8 mouse cellular contexts compared by ENCODE assay signal in the genomic region with DNA sequence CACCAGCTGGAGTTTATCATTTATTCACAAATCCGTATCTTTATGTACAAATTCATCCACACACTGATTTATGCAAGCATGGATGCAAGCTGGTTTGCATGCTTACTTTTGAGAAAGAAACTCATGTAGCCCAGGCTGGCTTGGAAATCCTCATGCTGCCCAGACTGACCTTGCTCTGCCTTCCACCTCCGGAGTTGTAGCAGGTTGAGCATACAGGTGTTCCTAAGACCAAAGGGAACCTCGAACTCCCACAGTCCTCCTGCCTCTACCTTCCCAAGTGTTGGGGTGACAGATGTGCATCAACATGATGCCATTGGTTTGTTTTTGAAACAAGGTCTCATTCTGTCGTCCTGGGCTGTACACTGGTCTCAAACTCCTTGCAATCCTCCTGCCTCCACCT. TPM values are rescaled to one million over a fixed set of nuclear protein-coding genes. Genes with fewer than 3 reads are reported as not detected.
A peak's percentile ranks its signal among the peaks of the same experiment; 100 is the strongest.
DNase-seq lines count a peak whose midpoint lies in the region; ATAC-seq and TF ChIP-seq lines count a peak whose summit lies in the region.

No protein-coding gene starts in this region.

- H3K4me3 ChIP-seq in cerebellum, adult 2 months (replicated peaks; ENCODE audit: insufficient read depth, low read depth, low read length) = peak overlapping the region; percentile 77
- peak overlapping the region; percentile 82; the same call in 1 of the 2 replicates for H3K4me3 ChIP-seq in lung, embryonic 14.5 days (ENCODE audit: low read depth, low read length)
- peak overlapping the region; percentile 76 for H3K4me3 ChIP-seq in limb, embryonic 10.5 days
- H3K4me3 ChIP-seq in olfactory bulb, adult 2 months (ENCODE audit: insufficient read depth, low read depth, low read length) = peak overlapping the region; percentile 90

- no peak for TF ChIP-seq POLR2A in cerebellum, adult 2 months (IDR thresholded peaks at IDR 0.05; ENCODE audit: borderline replicate concordance, insufficient read depth, low read length)
- no peak for TF ChIP-seq POLR2A in olfactory bulb, adult 2 months (IDR thresholded peaks at IDR 0.05; ENCODE audit: insufficient read depth, low read depth, low read length)

- H3K4me2 ChIP-seq in lung, embryonic 14.5 days = peak overlapping the region; percentile 86

- no peaks in the 10 kb centered on the region for H3K9me3 ChIP-seq in lung, embryonic 14.5 days (ENCODE audit: low read depth, low read length)
- no peaks in the 10 kb centered on the region for H3K9me3 ChIP-seq in limb, embryonic 10.5 days (replicated peaks)

- peaks cover 32% of the 10 kb centered on the region for H3K4me1 ChIP-seq in cerebellum, adult 2 months (ENCODE audit: control insufficient read depth, insufficient read depth, low read length)
- peaks cover 20% of the 10 kb centered on the region for H3K4me1 ChIP-seq in lung, embryonic 14.5 days (ENCODE audit: insufficient read depth)
- peaks cover 42% of the 10 kb centered on the region for H3K4me1 ChIP-seq in limb, embryonic 10.5 days
- H3K4me1 ChIP-seq in olfactory bulb, adult 2 months (ENCODE audit: control insufficient read depth, insufficient read depth, low read length) = peaks cover 43% of the 10 kb centered on the region

- no peak for ATAC-seq in lung, embryonic 14.5 days (ENCODE audit: insufficient read depth)

- H3K27ac ChIP-seq in cerebellum, adult 2 months (ENCODE audit: insufficient read depth, low read length) = peak overlapping the region; percentile 92; the same call in 1 of the 2 replicates
- H3K27ac ChIP-seq in lung, embryonic 14.5 days (ENCODE audit: low read depth) = no peak overlapping the region
- H3K27ac ChIP-seq in limb, embryonic 10.5 days = no peak overlapping the region
- no peak overlapping the region for H3K27ac ChIP-seq in olfactory bulb, adult 2 months (ENCODE audit: insufficient read depth, low read depth, low read length)

- H3K9ac ChIP-seq in lung, embryonic 14.5 days = no peak overlapping the region

- WGBS in cerebellum, adult 2 months = 26% methylated on average over 4 of the region's 4 CpGs
- WGBS in lung, embryonic 14.5 days = 57% methylated on average over 4 of the region's 4 CpGs
- 78% methylated on average over 4 of the region's 4 CpGs for WGBS in limb, embryonic 10.5 days
- 70% methylated on average over 4 of the region's 4 CpGs for WGBS in olfactory bulb, adult 2 months

- H3K27me3 ChIP-seq in cerebellum, adult 2 months (ENCODE audit: control insufficient read depth, insufficient read depth, low read length) = no peaks in the 10 kb centered on the region
- H3K27me3 ChIP-seq in lung, embryonic 14.5 days (ENCODE audit: insufficient read depth, low read length) = no peaks in the 10 kb centered on the region
- H3K27me3 ChIP-seq in limb, embryonic 10.5 days (ENCODE audit: low read depth, poor library complexity, severe bottlenecking) = peaks cover 17% of the 10 kb centered on the region

- no peak for TF ChIP-seq CTCF in cerebellum, adult 2 months (IDR thresholded peaks at IDR 0.05; ENCODE audit: borderline replicate concordance, insufficient read depth, low read depth, low read length)
- TF ChIP-seq CTCF in lung, embryonic 14.5 days (IDR thresholded peaks at IDR 0.05; ENCODE audit: low read depth) = no peak
- no peak for TF ChIP-seq CTCF in olfactory bulb, adult 2 months (IDR thresholded peaks at IDR 0.05; ENCODE audit: insufficient read depth, low read depth, low read length)

- no peak for DNase-seq in cerebellum, adult 2 months
- no peak for DNase-seq in cerebellum, adult 18-20 months
- DNase-seq in lung, embryonic 14.5 days = no peak
- DNase-seq in lung, postnatal 10 days = no peak
- DNase-seq in limb, embryonic 10.5 days (ENCODE audit: low spot score) = no peak
- no peak for DNase-seq in retina, embryonic 14.5 days (ENCODE audit: low spot score)
- no peak for DNase-seq in spleen, postnatal 10 days (ENCODE audit: low spot score in 2 of 2)

- peaks cover 40% of the 10 kb centered on the region for H3K36me3 ChIP-seq in lung, embryonic 14.5 days (ENCODE audit: insufficient read depth)
- peaks cover 57% of the 10 kb centered on the region for H3K36me3 ChIP-seq in limb, embryonic 10.5 days

RNA-seq across cellular contexts. Expression of gene Abhd8, which starts 1.3 kb away (rescaled TPM):
- 392 TPM in 2 replicates for polyA plus RNA-seq in cerebellum, adult 2 months (2012; rRNA removed)
- polyA plus RNA-seq in lung, embryonic 14.5 days (2014; fragmentation: Nextera tagmentation; extraction: Ambion mirVana) = 36.6 and 47.8 TPM in 2 replicates
- 61.5 and 75.1 TPM in 2 replicates for polyA plus RNA-seq in limb, embryonic 10.5 days (2016; fragmentation: Nextera tagmentation; extraction: Ambion mirVana)
- not detected in 2 replicates for polyA plus RNA-seq in olfactory bulb, adult 2 months (2012; ENCODE audit: insufficient read depth, insufficient read length, low replicate concordance, missing spikeins)

RNA-seq across cellular contexts. Expression of gene Mrpl34, which starts 2.6 kb away (rescaled TPM):
- 68.5 and 75.4 TPM in 2 replicates for polyA plus RNA-seq in cerebellum, adult 2 months (2012; rRNA removed)
- 134 and 135 TPM in 2 replicates for polyA plus RNA-seq in lung, embryonic 14.5 days (2014; fragmentation: Nextera tagmentation; extraction: Ambion mirVana)
- 231 and 263 TPM in 2 replicates for polyA plus RNA-seq in limb, embryonic 10.5 days (2016; fragmentation: Nextera tagmentation; extraction: Ambion mirVana)
- not detected in 2 replicates for polyA plus RNA-seq in olfactory bulb, adult 2 months (2012; ENCODE audit: insufficient read depth, insufficient read length, low replicate concordance, missing spikeins)

RNA-seq across cellular contexts. Expression of gene Dda1, which starts 6.8 kb away (rescaled TPM):
- 119 and 121 TPM in 2 replicates for polyA plus RNA-seq in cerebellum, adult 2 months (2012; rRNA removed)
- polyA plus RNA-seq in lung, embryonic 14.5 days (2014; fragmentation: Nextera tagmentation; extraction: Ambion mirVana) = 101 and 111 TPM in 2 replicates
- 130 and 138 TPM in 2 replicates for polyA plus RNA-seq in limb, embryonic 10.5 days (2016; fragmentation: Nextera tagmentation; extraction: Ambion mirVana)
- not detected in 2 replicates for polyA plus RNA-seq in olfactory bulb, adult 2 months (2012; ENCODE audit: insufficient read depth, insufficient read length, low replicate concordance, missing spikeins)

RNA-seq across cellular contexts. Expression of gene Ano8, which starts 23.6 kb away (rescaled TPM):
- 76.2 and 81.8 TPM in 2 replicates for polyA plus RNA-seq in cerebellum, adult 2 months (2012; rRNA removed)
- 2.4 and 3.1 TPM in 2 replicates for polyA plus RNA-seq in lung, embryonic 14.5 days (2014; fragmentation: Nextera tagmentation; extraction: Ambion mirVana)
- polyA plus RNA-seq in limb, embryonic 10.5 days (2016; fragmentation: Nextera tagmentation; extraction: Ambion mirVana) = 2.7 and 3.5 TPM in 2 replicates
- polyA plus RNA-seq in olfactory bulb, adult 2 months (2012; ENCODE audit: insufficient read depth, insufficient read length, low replicate concordance, missing spikeins) = not detected in 2 replicates

RNA-seq across cellular contexts. Expression of gene Gtpbp3, which starts 25.7 kb away (rescaled TPM):
- polyA plus RNA-seq in cerebellum, adult 2 months (2012; rRNA removed) = 33.3 and 34.7 TPM in 2 replicates
- 7.6 and 9.6 TPM in 2 replicates for polyA plus RNA-seq in lung, embryonic 14.5 days (2014; fragmentation: Nextera tagmentation; extraction: Ambion mirVana)
- polyA plus RNA-seq in limb, embryonic 10.5 days (2016; fragmentation: Nextera tagmentation; extraction: Ambion mirVana) = 26.8 and 28.2 TPM in 2 replicates
- not detected in 2 replicates for polyA plus RNA-seq in olfactory bulb, adult 2 months (2012; ENCODE audit: insufficient read depth, insufficient read length, low replicate concordance, missing spikeins)

Comparison
In these comparisons a context has a peak if more than half of its experiments do, and no peak if none do; other contexts are left out.
1. RNA of gene Mrpl34, which starts 2.6 kb away (polyA plus RNA-seq): 231 to 263 TPM in limb, embryonic 10.5 days, 134 to 135 TPM in lung, embryonic 14.5 days and 68.5 to 75.4 TPM in cerebellum, adult 2 months; not detected in olfactory bulb, adult 2 months; every median in the first group is over 10 times any median in the second.
2. Peak in every context shown above with its lines, with median percentiles within 50 percentile points of each other: H3K4me3 ChIP-seq.